Mouse (Mus musculus): ENCODE data around the gene Ap5b1. TPM values are rescaled to one million over a fixed set of nuclear protein-coding genes. Genes with fewer than 3 reads are reported as not detected.
A peak's percentile ranks its signal among the peaks of the same experiment; 100 is the strongest.

Ap5b1 gene
- polyA plus RNA-seq (2011; ENCODE audit: insufficient read length, low read depth, missing spikeins), result 3.1 and 3.2 TPM in 2 replicates

- no peaks in the 10 kb centered on the region for H3K4me1 ChIP-seq (ENCODE audit: control insufficient read depth, insufficient read depth, low read length)
- H3K4me3 ChIP-seq (ENCODE audit: insufficient read depth, low read length), result peak within 1 kb of the TSS; percentile 67
- TF ChIP-seq CTCF (IDR thresholded peaks at IDR 0.05; ENCODE audit: borderline replicate concordance, insufficient read depth, low read length) (peak; percentile 88), POLR2A (IDR thresholded peaks at IDR 0.05; ENCODE audit: low read depth, low read length) (peak; percentile 69; the same call in 1 of the 2 replicates)
- H3K27ac ChIP-seq (ENCODE audit: insufficient read depth, low read length), result peak within 1 kb of the TSS; percentile 93
Observed at GRCm38 (mm10) chr19:5567534-5568469, at the start of gene Ap5b1. Gene Ap5b1, plus strand, starts transcription at chr19:5568025.

- Histone ChIP-seq H3K4me3 (ENCODE audit: insufficient read depth, low read length) (no peak overlapping the region), H3K27ac (ENCODE audit: insufficient read depth, low read length) (no peak overlapping the region), H3K4me1 (ENCODE audit: control insufficient read depth, insufficient read depth, low read length) (no peaks in the 10 kb centered on the region)
- TF ChIP-seq CTCF (IDR thresholded peaks at IDR 0.05; ENCODE audit: borderline replicate concordance, insufficient read depth, low read length) (no peak), POLR2A (IDR thresholded peaks at IDR 0.05; ENCODE audit: low read depth, low read length) (no peak)
Observed at GRCm38 (mm10) chr19:5518721-5519120, 49.1 kb upstream of the Ap5b1 start.

GRCm38 (mm10) chr19:5525204-5525603 lies 42.6 kb upstream of the Ap5b1 start:
- TF ChIP-seq CTCF (IDR thresholded peaks at IDR 0.05; ENCODE audit: borderline replicate concordance, insufficient read depth, low read length), result no peak
- TF ChIP-seq POLR2A (IDR thresholded peaks at IDR 0.05; ENCODE audit: low read depth, low read length), result no peak
- no peak overlapping the region for H3K4me3 ChIP-seq (ENCODE audit: insufficient read depth, low read length)
- no peak overlapping the region for H3K27ac ChIP-seq (ENCODE audit: insufficient read depth, low read length)
- no peaks in the 10 kb centered on the region for H3K4me1 ChIP-seq (ENCODE audit: control insufficient read depth, insufficient read depth, low read length)

- TF ChIP-seq CTCF (IDR thresholded peaks at IDR 0.05; ENCODE audit: borderline replicate concordance, insufficient read depth, low read length) (peak; percentile 98), POLR2A (IDR thresholded peaks at IDR 0.05; ENCODE audit: low read depth, low read length) (no peak)
- H3K4me1 ChIP-seq (ENCODE audit: control insufficient read depth, insufficient read depth, low read length), result no peaks in the 10 kb centered on the region
- peak overlapping the region; percentile 2; the same call in 1 of the 2 replicates for H3K4me3 ChIP-seq (ENCODE audit: insufficient read depth, low read length)
- no peak overlapping the region for H3K27ac ChIP-seq (ENCODE audit: insufficient read depth, low read length)
Observed at GRCm38 (mm10) chr19:5529325-5530137, 38.3 kb upstream of the Ap5b1 start.

GRCm38 (mm10) chr19:5530138-5530524 lies 37.7 kb upstream of the Ap5b1 start:
- no peaks in the 10 kb centered on the region for H3K4me1 ChIP-seq (ENCODE audit: control insufficient read depth, insufficient read depth, low read length)
- no peak overlapping the region for H3K27ac ChIP-seq (ENCODE audit: insufficient read depth, low read length)
- no peak overlapping the region for H3K4me3 ChIP-seq (ENCODE audit: insufficient read depth, low read length)
- TF ChIP-seq CTCF (IDR thresholded peaks at IDR 0.05; ENCODE audit: borderline replicate concordance, insufficient read depth, low read length) (no peak), POLR2A (IDR thresholded peaks at IDR 0.05; ENCODE audit: low read depth, low read length) (no peak)

- TF ChIP-seq CTCF (IDR thresholded peaks at IDR 0.05; ENCODE audit: borderline replicate concordance, insufficient read depth, low read length) (no peak), POLR2A (IDR thresholded peaks at IDR 0.05; ENCODE audit: low read depth, low read length) (no peak)
- Histone ChIP-seq H3K4me3 (ENCODE audit: insufficient read depth, low read length) (no peak overlapping the region), H3K27ac (ENCODE audit: insufficient read depth, low read length) (no peak overlapping the region), H3K4me1 (ENCODE audit: control insufficient read depth, insufficient read depth, low read length) (no peaks in the 10 kb centered on the region)
Observed at GRCm38 (mm10) chr19:5532520-5532919, 35.3 kb upstream of the Ap5b1 start.

- Histone ChIP-seq H3K4me1 (ENCODE audit: control insufficient read depth, insufficient read depth, low read length) (no peaks in the 10 kb centered on the region), H3K4me3 (ENCODE audit: insufficient read depth, low read length) (no peak overlapping the region), H3K27ac (ENCODE audit: insufficient read depth, low read length) (no peak overlapping the region)
- TF ChIP-seq POLR2A (IDR thresholded peaks at IDR 0.05; ENCODE audit: low read depth, low read length) (no peak), CTCF (IDR thresholded peaks at IDR 0.05; ENCODE audit: borderline replicate concordance, insufficient read depth, low read length) (no peak)
Observed at GRCm38 (mm10) chr19:5538786-5539185, 29.0 kb upstream of the Ap5b1 start.

GRCm38 (mm10) chr19:5543362-5543761 lies 24.5 kb upstream of the Ap5b1 start:
- no peak overlapping the region for H3K4me3 ChIP-seq (ENCODE audit: insufficient read depth, low read length)
- no peaks in the 10 kb centered on the region for H3K4me1 ChIP-seq (ENCODE audit: control insufficient read depth, insufficient read depth, low read length)
- no peak overlapping the region for H3K27ac ChIP-seq (ENCODE audit: insufficient read depth, low read length)
- TF ChIP-seq CTCF (IDR thresholded peaks at IDR 0.05; ENCODE audit: borderline replicate concordance, insufficient read depth, low read length) (no peak), POLR2A (IDR thresholded peaks at IDR 0.05; ENCODE audit: low read depth, low read length) (no peak)

- Histone ChIP-seq H3K4me1 (ENCODE audit: control insufficient read depth, insufficient read depth, low read length) (no peaks in the 10 kb centered on the region), H3K27ac (ENCODE audit: insufficient read depth, low read length) (no peak overlapping the region), H3K4me3 (ENCODE audit: insufficient read depth, low read length) (no peak overlapping the region)
- no peak for TF ChIP-seq CTCF (IDR thresholded peaks at IDR 0.05; ENCODE audit: borderline replicate concordance, insufficient read depth, low read length)
- TF ChIP-seq POLR2A (IDR thresholded peaks at IDR 0.05; ENCODE audit: low read depth, low read length), result no peak
Observed at GRCm38 (mm10) chr19:5544031-5544430, 23.8 kb upstream of the Ap5b1 start.
